Mouse (Mus musculus): ENCODE data around the gene Ndufaf8. TPM values are rescaled to one million over a fixed set of nuclear protein-coding genes. Genes with fewer than 3 reads are reported as not detected.

Ndufaf8 gene
- 10 to 100 TPM; 32.5 to 36.1 TPM for total RNA-seq (2021)

GRCm38 (mm10) chr11:120098588-120099511 lies at the start of gene Ndufaf8, which contains the start of gene Tepsin:
Gene Ndufaf8 (plus strand): TSS chr11:120098928.
Gene Tepsin (minus strand): TSS chr11:120098731.
- intact Hi-C loops (cut with DNase I) = no loop called here
- peak; percentile 99 to 100 for DNase-seq (ENCODE audit: low spot score in 2 of 2)

GRCm38 (mm10) chr11:120049067-120049466 lies 49.7 kb upstream of the Ndufaf8 start:
- intact Hi-C loops (cut with DNase I) = no loop called here
- no peak for DNase-seq (ENCODE audit: low spot score in 2 of 2)

GRCm38 (mm10) chr11:120051124-120051811 lies 47.5 kb upstream of the Ndufaf8 start:
- intact Hi-C loops (cut with DNase I) = no loop called here
- DNase-seq (ENCODE audit: low spot score in 2 of 2) = peak in 1 of 2 experiments; percentile 26

- DNase-seq (ENCODE audit: low spot score in 2 of 2) = no peak
- intact Hi-C loops (cut with DNase I) = no loop called here
Measured at GRCm38 (mm10) chr11:120052274-120052673, 46.5 kb upstream of the Ndufaf8 start.

GRCm38 (mm10) chr11:120053846-120054245 lies 44.9 kb upstream of the Ndufaf8 start:
- no peak for DNase-seq (ENCODE audit: low spot score in 2 of 2)
- intact Hi-C loops (cut with DNase I) = no loop called here

GRCm38 (mm10) chr11:120055953-120056732 lies 42.6 kb upstream of the Ndufaf8 start:
- intact Hi-C loops (cut with DNase I) = no loop called here

GRCm38 (mm10) chr11:120060634-120061033 lies 38.1 kb upstream of the Ndufaf8 start:
- no peak for DNase-seq (ENCODE audit: low spot score in 2 of 2)
- intact Hi-C loops (cut with DNase I) = no loop called here

More at GRCm38 (mm10) chr11:120055953-120056732, 42.6 kb upstream of the Ndufaf8 start:
- no peak for DNase-seq (ENCODE audit: low spot score in 2 of 2)

- no peak for DNase-seq (ENCODE audit: low spot score in 2 of 2)
- intact Hi-C loops (cut with DNase I) = no loop called here
Measured at GRCm38 (mm10) chr11:120063326-120063725, 35.4 kb upstream of the Ndufaf8 start.

- intact Hi-C loops (cut with DNase I) = no loop called here
Measured at GRCm38 (mm10) chr11:120064006-120064667, 34.6 kb upstream of the Ndufaf8 start.

GRCm38 (mm10) chr11:120064668-120065040 lies 34.1 kb upstream of the Ndufaf8 start:
- intact Hi-C loops (cut with DNase I) = loop anchor here (1.0 kb wide), 2 partner anchors 34 to 51 kb away; no protein-coding TSS in a partner anchor

More at GRCm38 (mm10) chr11:120064006-120064667, 34.6 kb upstream of the Ndufaf8 start:
- no peak for DNase-seq (ENCODE audit: low spot score in 2 of 2)

GRCm38 (mm10) chr11:120065291-120065690 lies 33.4 kb upstream of the Ndufaf8 start:
- DNase-seq (ENCODE audit: low spot score in 2 of 2) = peak in 1 of 2 experiments; percentile 30
- intact Hi-C loops (cut with DNase I) = loop anchor here (1.0 kb wide), 2 partner anchors 35 to 52 kb away; no protein-coding TSS in a partner anchor

More at GRCm38 (mm10) chr11:120064668-120065040, 34.1 kb upstream of the Ndufaf8 start:
- DNase-seq (ENCODE audit: low spot score in 2 of 2) = no peak

- intact Hi-C loops (cut with DNase I) = no loop called here
- no peak for DNase-seq (ENCODE audit: low spot score in 2 of 2)
Measured at GRCm38 (mm10) chr11:120067834-120068233, 30.9 kb upstream of the Ndufaf8 start.

- intact Hi-C loops (cut with DNase I) = no loop called here
- DNase-seq (ENCODE audit: low spot score in 2 of 2) = no peak
Measured at GRCm38 (mm10) chr11:120069261-120069660, 29.5 kb upstream of the Ndufaf8 start.

- DNase-seq (ENCODE audit: low spot score in 2 of 2) = no peak
- intact Hi-C loops (cut with DNase I) = no loop called here
Measured at GRCm38 (mm10) chr11:120070286-120070930, 28.3 kb upstream of the Ndufaf8 start.

- DNase-seq (ENCODE audit: low spot score in 2 of 2) = no peak
- intact Hi-C loops (cut with DNase I) = no loop called here
Measured at GRCm38 (mm10) chr11:120071065-120071464, 27.7 kb upstream of the Ndufaf8 start.

- no peak for DNase-seq (ENCODE audit: low spot score in 2 of 2)
- intact Hi-C loops (cut with DNase I) = no loop called here
Measured at GRCm38 (mm10) chr11:120071731-120072320, 26.9 kb upstream of the Ndufaf8 start.

- intact Hi-C loops (cut with DNase I) = no loop called here
- no peak for DNase-seq (ENCODE audit: low spot score in 2 of 2)
Measured at GRCm38 (mm10) chr11:120072986-120073647, 25.6 kb upstream of the Ndufaf8 start.

GRCm38 (mm10) chr11:120076191-120076590 lies 22.5 kb upstream of the Ndufaf8 start:
- no peak for DNase-seq (ENCODE audit: low spot score in 2 of 2)
- intact Hi-C loops (cut with DNase I) = no loop called here

Measured in left cerebral cortex, postnatal 25 days (tissue).